Mouse (Mus musculus) forebrain, embryonic 15.5 days (tissue): ENCODE results near the gene Klhl3. TPM values are rescaled to one million over a fixed set of nuclear protein-coding genes. Genes with fewer than 3 reads are reported as not detected.
A peak's percentile ranks its signal among the peaks of the same experiment; 100 is the strongest.
"Not testable (repeated sequence)": the region's sequence is repeated elsewhere in the genome, so short reads cannot be mapped to it uniquely, and the experiment has no call there.

Source experiments
- ATAC-seq: fragments of 200-750 bp; cut with Nextera tagmentation; replicated peaks from 2 replicates; pipeline ENCODE4 v1.8.0; 2017; ENCODE audit warnings: mild to moderate bottlenecking, moderate TSS enrichment, moderate library complexity
- H3K27ac ChIP-seq: fragments of 300-500 bp; sonication (generic); replicated peaks from 2 replicates; pipeline ENCODE4 v1.5.1; 2015; ENCODE audit warnings: mild to moderate bottlenecking, inconsistent platforms
- H3K27me3 ChIP-seq: fragments of 300-500 bp; sonication (generic); 2 replicates; pipeline ENCODE4 v1.6.1; 2015; ENCODE audit warnings: inconsistent platforms
- H3K36me3 ChIP-seq: fragments of 300-500 bp; sonication (generic); 2 replicates; pipeline ENCODE4 v1.6.1; 2015; ENCODE audit warnings: mild to moderate bottlenecking, inconsistent platforms
- H3K4me1 ChIP-seq: fragments of 300-500 bp; sonication (generic); 2 replicates; pipeline ENCODE4 v1.6.1; 2015; ENCODE audit warnings: inconsistent platforms
- H3K4me2 ChIP-seq: fragments of 300-500 bp; sonication (generic); replicated peaks from 2 replicates; pipeline ENCODE4 v1.6.1; 2015; ENCODE audit warnings: mild to moderate bottlenecking, inconsistent platforms
- H3K4me3 ChIP-seq: fragments of 300-500 bp; sonication (generic); 2 replicates; pipeline ENCODE4 v1.5.1; 2015; ENCODE audit warnings: mild to moderate bottlenecking, inconsistent platforms
- H3K9ac ChIP-seq: fragments of 300-500 bp; sonication (generic); replicated peaks from 2 replicates; pipeline ENCODE4 v1.6.1; 2015; ENCODE audit warnings: mild to moderate bottlenecking, inconsistent platforms
- H3K9me3 ChIP-seq: fragments of 300-500 bp; sonication (generic); 2 replicates; pipeline ENCODE4 v1.6.1; 2016; ENCODE audit warnings: inconsistent platforms
- WGBS: fragments of 180-500 bp; shearing (Covaris S2); methylation state at CpG from one replicate; pipeline ENCODE4 v1.1.7; 2015; ENCODE audit warnings: mixed read lengths; 5-methylcytosine and 5-hydroxymethylcytosine counted together
- polyA plus RNA-seq: library from polyadenylated mRNA; unstranded; fragments of >200 nt; fragmentation: Nextera tagmentation; extraction: Ambion mirVana; gene quantifications from 2 replicates; pipeline ENCODE4 v1.2.1, GENCODE M21; 2015

Klhl3 gene
- polyA plus RNA-seq, 1 experiment from 2014 or later, result 9.0 TPM

GRCm38 (mm10) chr13:58146603-58147002 lies 33.2 kb upstream of the Klhl3 start:
- 94% methylated on average over 8 of the region's 8 CpGs for WGBS
- H3K27ac ChIP-seq, ATAC-seq, H3K4me2 ChIP-seq, H3K36me3 ChIP-seq, H3K9ac ChIP-seq, H3K9me3 ChIP-seq, H3K4me3 ChIP-seq, H3K27me3 ChIP-seq, H3K4me1 ChIP-seq: not testable (repeated sequence)

- 51% methylated on average over 3 of the region's 3 CpGs for WGBS
- H3K27me3 ChIP-seq, result no peaks in the 10 kb centered on the region
- no peak overlapping the region for H3K27ac ChIP-seq
- H3K4me2 ChIP-seq, result no peak overlapping the region
- no peaks in the 10 kb centered on the region for H3K9me3 ChIP-seq
- ATAC-seq, result no peak
- no peak overlapping the region for H3K4me3 ChIP-seq
- no peaks in the 10 kb centered on the region for H3K36me3 ChIP-seq
- peaks cover 10% of the 10 kb centered on the region for H3K4me1 ChIP-seq
- no peak overlapping the region for H3K9ac ChIP-seq
These were observed 18.3 kb upstream of the Klhl3 start for GRCm38 (mm10) chr13:58131692-58132091.

GRCm38 (mm10) chr13:58129687-58130246 lies 16.4 kb upstream of the Klhl3 start:
- no peaks in the 10 kb centered on the region for H3K36me3 ChIP-seq
- H3K9me3 ChIP-seq, result no peaks in the 10 kb centered on the region
- peak overlapping the region; percentile 95 for H3K4me3 ChIP-seq
- H3K27me3 ChIP-seq, result no peaks in the 10 kb centered on the region
- peak overlapping the region; percentile 97 for H3K9ac ChIP-seq
- H3K27ac ChIP-seq, result peak overlapping the region; percentile 99
- no peak for ATAC-seq
- H3K4me2 ChIP-seq, result peak overlapping the region; percentile 73
- 35% methylated on average over 4 of the region's 4 CpGs for WGBS
- H3K4me1 ChIP-seq, result peaks cover 27% of the 10 kb centered on the region

- H3K9ac ChIP-seq, result peak overlapping the region; percentile 97
- WGBS, result under 1% methylated on average over 81 of the region's 83 CpGs
- H3K4me1 ChIP-seq, result peaks cover 35% of the 10 kb centered on the region
- peak overlapping the region; percentile 73 for H3K4me2 ChIP-seq
- H3K36me3 ChIP-seq, result no peaks in the 10 kb centered on the region
- H3K27ac ChIP-seq, result peak overlapping the region; percentile 99
- H3K9me3 ChIP-seq, result no peaks in the 10 kb centered on the region
- ATAC-seq, result peak; percentile 98
- H3K27me3 ChIP-seq, result no peaks in the 10 kb centered on the region
- peak overlapping the region; percentile 95 for H3K4me3 ChIP-seq
These were observed 15.6 kb upstream of the Klhl3 start for GRCm38 (mm10) chr13:58128768-58129671.

- no peaks in the 10 kb centered on the region for H3K36me3 ChIP-seq
- peak within 1 kb of the TSS; percentile 95 for H3K4me3 ChIP-seq
- H3K27ac ChIP-seq, result peak within 1 kb of the TSS; percentile 99
- H3K27me3 ChIP-seq, result no peaks in the 10 kb centered on the region
- under 1% methylated on average over 44 of the region's 62 CpGs for WGBS
- H3K4me2 ChIP-seq, result peak within 1 kb of the TSS; percentile 73
- ATAC-seq, result peak; percentile 94
- H3K4me1 ChIP-seq, result peaks cover 39% of the 10 kb centered on the region
- H3K9ac ChIP-seq, result peak within 1 kb of the TSS; percentile 97
- no peaks in the 10 kb centered on the region for H3K9me3 ChIP-seq
These were observed 15.0 kb upstream of the Klhl3 start, which contains the start of gene Hnrnpa0 for GRCm38 (mm10) chr13:58128396-58128767. Gene Hnrnpa0, minus strand, starts transcription at chr13:58128556.

GRCm38 (mm10) chr13:58127766-58128361 lies 14.5 kb upstream of the Klhl3 start:
- ATAC-seq, result peak; percentile 68

GRCm38 (mm10) chr13:58126862-58127765 lies 13.7 kb upstream of the Klhl3 start:
- Histone ChIP-seq H3K4me2 (peak overlapping the region; percentile 59), H3K4me1 (peaks cover 39% of the 10 kb centered on the region), H3K9me3 (no peaks in the 10 kb centered on the region), H3K27me3 (no peaks in the 10 kb centered on the region), H3K36me3 (no peaks in the 10 kb centered on the region), H3K9ac (peak overlapping the region; percentile 97), H3K4me3 (peak overlapping the region; percentile 95), H3K27ac (peak overlapping the region; percentile 99)
- under 1% methylated on average over 62 of the region's 92 CpGs for WGBS
- no peak for ATAC-seq

More at GRCm38 (mm10) chr13:58127766-58128361, 14.5 kb upstream of the Klhl3 start:
- Histone ChIP-seq H3K27me3 (no peaks in the 10 kb centered on the region), H3K36me3 (no peaks in the 10 kb centered on the region), H3K4me2 (peak overlapping the region; percentile 59), H3K4me3 (peak overlapping the region; percentile 95), H3K9ac (peak overlapping the region; percentile 97), H3K4me1 (peaks cover 39% of the 10 kb centered on the region), H3K9me3 (no peaks in the 10 kb centered on the region), H3K27ac (peak overlapping the region; percentile 99)
- WGBS, result under 1% methylated on average over 81 of the region's 81 CpGs

- no peak overlapping the region for H3K9ac ChIP-seq
- peak overlapping the region; percentile 59 for H3K4me2 ChIP-seq
- H3K27me3 ChIP-seq, result no peaks in the 10 kb centered on the region
- 33% methylated on average over 7 of the region's 7 CpGs for WGBS
- H3K27ac ChIP-seq, result no peak overlapping the region
- H3K36me3 ChIP-seq, result no peaks in the 10 kb centered on the region
- peak overlapping the region; percentile 95 for H3K4me3 ChIP-seq
- H3K4me1 ChIP-seq, result peaks cover 39% of the 10 kb centered on the region
- ATAC-seq, result no peak
- no peaks in the 10 kb centered on the region for H3K9me3 ChIP-seq
These were observed 12.7 kb upstream of the Klhl3 start for GRCm38 (mm10) chr13:58126126-58126525.

- WGBS, result 46% methylated on average over 2 of the region's 2 CpGs
- H3K9me3 ChIP-seq, result no peaks in the 10 kb centered on the region
- no peak overlapping the region for H3K27ac ChIP-seq
- no peak overlapping the region for H3K4me2 ChIP-seq
- no peaks in the 10 kb centered on the region for H3K27me3 ChIP-seq
- no peak overlapping the region for H3K9ac ChIP-seq
- no peaks in the 10 kb centered on the region for H3K36me3 ChIP-seq
- no peak overlapping the region for H3K4me3 ChIP-seq
- H3K4me1 ChIP-seq, result peaks cover 38% of the 10 kb centered on the region
- no peak for ATAC-seq
These were observed 11.6 kb upstream of the Klhl3 start for GRCm38 (mm10) chr13:58124989-58125388.

- no peaks in the 10 kb centered on the region for H3K9me3 ChIP-seq
- no peak overlapping the region for H3K27ac ChIP-seq
- peaks cover 30% of the 10 kb centered on the region for H3K4me1 ChIP-seq
- ATAC-seq, result no peak
- H3K4me3 ChIP-seq, result no peak overlapping the region
- no peaks in the 10 kb centered on the region for H3K27me3 ChIP-seq
- no peak overlapping the region for H3K4me2 ChIP-seq
- WGBS, result 89% methylated on average over 3 of the region's 3 CpGs
- H3K36me3 ChIP-seq, result no peaks in the 10 kb centered on the region
- H3K9ac ChIP-seq, result no peak overlapping the region
These were observed 10.9 kb upstream of the Klhl3 start for GRCm38 (mm10) chr13:58124278-58124677.

GRCm38 (mm10) chr13:58123381-58123780 lies 10.0 kb upstream of the Klhl3 start:
- no peak for ATAC-seq
- Histone ChIP-seq H3K4me2 (no peak overlapping the region), H3K9me3 (no peaks in the 10 kb centered on the region), H3K9ac (no peak overlapping the region), H3K4me3 (no peak overlapping the region), H3K36me3 (no peaks in the 10 kb centered on the region), H3K27me3 (no peaks in the 10 kb centered on the region), H3K4me1 (peaks cover 30% of the 10 kb centered on the region), H3K27ac (no peak overlapping the region)
- WGBS, result 76% methylated on average over 8 of the region's 8 CpGs
